Mouse (Mus musculus) thymus, adult 2 months (tissue): ENCODE results near the gene Bpifa3.

ENCODE experiments used
- CTCF ChIP-seq: fragments of 200-500 bp; IDR thresholded peaks from 2 replicates; pipeline ENCODE4 v1.5.1; 2012; ENCODE audit warnings: mild to moderate bottlenecking, control low read depth, low read length, moderate library complexity, borderline replicate concordance; ENCODE audit not compliant: control insufficient read depth, poor library complexity, insufficient read depth; ENCODE audit errors: extremely low read depth
- POLR2A ChIP-seq: fragments of 200-500 bp; IDR thresholded peaks from 2 replicates; pipeline ENCODE4 v1.6.1; 2012; ENCODE audit warnings: mild to moderate bottlenecking, low read length, control low read depth, moderate library complexity; ENCODE audit not compliant: control insufficient read depth, poor library complexity, insufficient read depth; ENCODE audit errors: extremely low read depth

DNA sequence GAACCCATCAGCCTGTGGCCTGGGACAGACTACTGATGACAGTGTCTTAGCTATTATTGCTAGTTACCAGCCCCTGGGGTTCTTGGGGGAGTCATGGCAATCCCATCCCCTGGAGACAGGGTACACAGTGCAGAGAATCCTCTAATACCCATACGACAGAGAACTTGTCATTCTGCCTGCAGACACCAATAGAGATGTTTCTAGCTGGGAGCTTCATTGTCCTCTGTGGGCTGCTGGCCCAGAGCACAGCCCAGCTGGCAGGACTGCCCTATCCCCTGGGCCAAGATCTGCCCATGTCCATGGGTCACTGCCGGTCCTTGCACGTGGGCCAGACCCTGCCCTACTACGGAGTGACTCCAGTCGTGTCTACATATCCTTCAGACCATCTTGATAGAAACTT, 33.2 kb downstream of the Bpifa3 start:
- TF ChIP-seq CTCF (no peak), POLR2A (no peak)
